Mouse (Mus musculus) liver, adult 2 months (tissue): ENCODE measurements around the gene Adgrf1.

Experiments used
- CTCF ChIP-seq: fragments of 200-500 bp; IDR thresholded peaks from 2 replicates; pipeline ENCODE4 v1.5.1; 2011; ENCODE audit warnings: low read depth, low read length, control low read depth
- POLR2A ChIP-seq: fragments of 200-500 bp; IDR thresholded peaks from 2 replicates; pipeline ENCODE4 v1.6.1; 2011; ENCODE audit warnings: low read length, control low read depth; ENCODE audit not compliant: insufficient read depth; ENCODE audit errors: extremely low read depth

- TF ChIP-seq CTCF: no peak
- no peak for TF ChIP-seq POLR2A
These were observed 102.5 kb downstream of the Adgrf1 start for GRCm38 (mm10) chr17:43372604-43373003.
